Mouse (Mus musculus): ENCODE measurements around the gene Dnhd1.
A peak's percentile ranks its signal among the peaks of the same experiment; 100 is the strongest.
"Not testable (repeated sequence)": the region's sequence is repeated elsewhere in the genome, so short reads cannot be mapped to it uniquely, and the experiment has no call there.

The Dnhd1 gene

GRCm38 (mm10) chr7:105640233-105640893 is 10.3 kb upstream of the Dnhd1 start, which contains the start of the genes Arfip2 and Gm45799:
Arfip2 (minus strand) TSS chr7:105640416.
Gm45799 (plus strand) TSS chr7:105640552.
- DNase-seq, result peak; percentile 93 to 94

- no peak for DNase-seq
These were observed 9.8 kb upstream of the Dnhd1 start for GRCm38 (mm10) chr7:105640894-105641255.

- DNase-seq, result no peak
These were observed 8.7 kb upstream of the Dnhd1 start for GRCm38 (mm10) chr7:105641936-105642335.

GRCm38 (mm10) chr7:105685541-105686197 is 35.0 kb downstream of the Dnhd1 start:
- no peak for DNase-seq

- no peak for DNase-seq
These were observed 40.2 kb downstream of the Dnhd1 start for GRCm38 (mm10) chr7:105690875-105691274.

GRCm38 (mm10) chr7:105703184-105703583 is 52.6 kb downstream of the Dnhd1 start:
- peak in 1 of 2 experiments; percentile 9 for DNase-seq

- DNase-seq, result peak in 1 of 2 experiments; percentile 29
These were observed 53.2 kb downstream of the Dnhd1 start for GRCm38 (mm10) chr7:105703816-105704215.

GRCm38 (mm10) chr7:105708733-105709132 is 58.1 kb downstream of the Dnhd1 start:
- DNase-seq, result no peak

- DNase-seq, result no peak
These were observed 64.7 kb downstream of the Dnhd1 start for GRCm38 (mm10) chr7:105715366-105715765.

GRCm38 (mm10) chr7:105721916-105722315 is 71.3 kb downstream of the Dnhd1 start:
- no peak for DNase-seq

- DNase-seq, result peak in 1 of 2 experiments; percentile 59
These were observed 75.7 kb downstream of the Dnhd1 start for GRCm38 (mm10) chr7:105726144-105726979.

GRCm38 (mm10) chr7:105726980-105727325 is 76.3 kb downstream of the Dnhd1 start:
- DNase-seq, result no peak

- no peak for DNase-seq
These were observed 78.2 kb downstream of the Dnhd1 start for GRCm38 (mm10) chr7:105728701-105729428.

GRCm38 (mm10) chr7:105733836-105734235 is 83.2 kb downstream of the Dnhd1 start:
- no peak for DNase-seq

- no peak for DNase-seq
These were observed 84.2 kb downstream of the Dnhd1 start for GRCm38 (mm10) chr7:105734826-105735225.

- DNase-seq, result not testable (repeated sequence)
These were observed 84.8 kb downstream of the Dnhd1 start for GRCm38 (mm10) chr7:105735464-105735863.

GRCm38 (mm10) chr7:105736264-105736901 is 85.8 kb downstream of the Dnhd1 start, which contains the start of gene Ilk:
Ilk (plus strand) TSS chr7:105736592.
- peak; percentile 93 for DNase-seq

GRCm38 (mm10) chr7:105736911-105737521 is 86.4 kb downstream of the Dnhd1 start, which contains the start of gene Rrp8:
Rrp8 (minus strand) TSS chr7:105737385.
- DNase-seq, result peak; percentile 35 to 39

- no peak for DNase-seq
These were observed 87.0 kb downstream of the Dnhd1 start for GRCm38 (mm10) chr7:105737648-105738047.

- no peak for DNase-seq
These were observed 87.7 kb downstream of the Dnhd1 start for GRCm38 (mm10) chr7:105738286-105738685.

GRCm38 (mm10) chr7:105738948-105739347 is 88.3 kb downstream of the Dnhd1 start:
- no peak for DNase-seq
